Mouse (Mus musculus) myocyte (in vitro differentiated cells): ENCODE data around the gene Mical3. TPM values are rescaled to one million over a fixed set of nuclear protein-coding genes. Genes with fewer than 3 reads are reported as not detected.

Experiments
- H3K27me3 ChIP-seq: one replicate; pipeline ENCODE4 v1.6.1; 2011; ENCODE audit not compliant: control insufficient read depth, insufficient read depth, insufficient read length
- H3K36me3 ChIP-seq: one replicate; pipeline ENCODE4 v1.6.1; 2011; ENCODE audit not compliant: control insufficient read depth, insufficient read depth
- H3K4me2 ChIP-seq: one replicate; pipeline ENCODE4 v1.6.1; 2011; ENCODE audit warnings: low read depth, control low read depth
- H3K4me3 ChIP-seq: one replicate; pipeline ENCODE4 v1.5.1; 2011; ENCODE audit warnings: mild to moderate bottlenecking, control low read depth, moderate library complexity
- H3K79me2 ChIP-seq: one replicate; pipeline ENCODE4 v1.6.1; 2011; ENCODE audit not compliant: control insufficient read depth, insufficient read depth
- H3ac ChIP-seq: one replicate; pipeline ENCODE4 v1.6.1; 2011; ENCODE audit not compliant: control insufficient read depth, insufficient read length
- CEBPB ChIP-seq: IDR thresholded peaks from 2 replicates; pipeline ENCODE4 v1.6.1; 2011; ENCODE audit warnings: mild to moderate bottlenecking, moderate library complexity; ENCODE audit not compliant: poor library complexity, insufficient read depth, severe bottlenecking
- E2F4 ChIP-seq: IDR thresholded peaks from one replicate; pipeline ENCODE4 v1.6.1; 2011; ENCODE audit warnings: mild to moderate bottlenecking, control low read depth, moderate library complexity; ENCODE audit not compliant: insufficient read depth
- MYOD1 ChIP-seq, 3 experiments: IDR thresholded peaks; one replicate each; pipeline ENCODE4 v1.6.1; 2011; ENCODE audit warnings: control low read depth in 2 of 3, low read depth in 2 of 3, mild to moderate bottlenecking in 2 of 3, moderate library complexity in 1 of 3; ENCODE audit not compliant: insufficient read length in 2 of 3, control insufficient read depth in 1 of 3
- MYOG ChIP-seq, 3 experiments: IDR thresholded peaks; one replicate each; pipeline ENCODE4 v1.6.1; 2011; ENCODE audit warnings: control low read depth in 2 of 3, low read depth in 2 of 3, mild to moderate bottlenecking in 2 of 3; ENCODE audit not compliant: insufficient read length in 2 of 3, control insufficient read depth in 1 of 3, insufficient read depth in 1 of 3
- POLR2A ChIP-seq: IDR thresholded peaks from one replicate; pipeline ENCODE4 v1.6.1; 2011; ENCODE audit warnings: low read depth, mild to moderate bottlenecking, control low read depth, moderate library complexity; ENCODE audit not compliant: insufficient read length
- POLR2AphosphoS2 ChIP-seq: IDR thresholded peaks from one replicate; pipeline ENCODE4 v1.6.1; 2011; ENCODE audit warnings: low read depth, control low read depth; ENCODE audit not compliant: insufficient read length
- REST ChIP-seq: IDR thresholded peaks from one replicate; pipeline ENCODE4 v1.6.1; 2011; ENCODE audit warnings: mild to moderate bottlenecking, control low read depth, moderate library complexity; ENCODE audit not compliant: insufficient read depth, insufficient read length
- SRF ChIP-seq: IDR thresholded peaks from one replicate; pipeline ENCODE4 v1.6.1; 2011; ENCODE audit warnings: low read depth; ENCODE audit not compliant: control insufficient read depth, insufficient read length
- TCF12 ChIP-seq: IDR thresholded peaks from one replicate; pipeline ENCODE4 v1.6.1; 2011; ENCODE audit warnings: mild to moderate bottlenecking, control low read depth; ENCODE audit not compliant: poor library complexity, insufficient read depth, severe bottlenecking
- TCF3 ChIP-seq: IDR thresholded peaks from one replicate; pipeline ENCODE4 v1.6.1; 2011; ENCODE audit warnings: low read depth, control low read depth; ENCODE audit not compliant: insufficient read length
- USF1 ChIP-seq: IDR thresholded peaks from one replicate; pipeline ENCODE4 v1.6.1; 2011; ENCODE audit warnings: low read depth, mild to moderate bottlenecking, control low read depth, moderate library complexity
- polyA plus RNA-seq: library from polyadenylated mRNA; unstranded; fragments of >200 nt; fragmentation: generic; extraction: Trizol; gene quantifications from one replicate; pipeline ENCODE4 v1.2.1, GENCODE M21; 2012; ENCODE audit warnings: missing spikeins

The Mical3 gene
- polyA plus RNA-seq, 1 experiment: 17.7 TPM

DNA sequence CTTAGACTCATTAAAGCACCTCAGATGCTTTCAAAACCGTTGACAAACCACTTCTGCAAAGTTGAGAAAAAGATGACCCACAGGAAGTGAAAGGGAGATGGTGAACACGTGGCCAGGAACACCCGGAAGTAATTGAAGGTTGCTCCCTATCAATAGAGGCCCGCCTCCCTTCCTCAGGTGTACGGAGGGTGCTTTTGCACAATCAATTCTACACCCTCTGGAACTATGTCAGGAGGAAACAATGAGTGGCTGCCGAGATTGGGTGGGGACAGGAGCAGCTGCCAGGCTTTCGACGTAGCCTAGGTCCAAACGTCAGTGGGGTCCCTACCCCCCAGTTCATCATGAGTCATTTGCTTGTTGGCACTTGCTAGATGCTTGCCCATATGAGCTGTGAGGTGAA lies 135.3 kb downstream of the Mical3 start:
- Histone ChIP-seq H3K27me3 (no peaks in the 10 kb centered on the region), H3K36me3 (no peaks in the 10 kb centered on the region), H3K4me2 (no peak overlapping the region), H3K4me3 (no peak overlapping the region), H3K79me2 (no peaks in the 10 kb centered on the region), H3ac (no peak overlapping the region)
- TF ChIP-seq MYOG (IDR thresholded peaks at IDR 0.05; ENCODE audit: control insufficient read depth in 1 of 3, insufficient read depth in 1 of 3, insufficient read length in 2 of 3, low read depth in 2 of 3) (peak in 1 of 3 experiments; percentile 11), MYOD1 (IDR thresholded peaks at IDR 0.05; ENCODE audit: control insufficient read depth in 1 of 3, insufficient read length in 2 of 3, low read depth in 2 of 3) (peak in 1 of 3 experiments; percentile 43), E2F4 (no peak)

DNA sequence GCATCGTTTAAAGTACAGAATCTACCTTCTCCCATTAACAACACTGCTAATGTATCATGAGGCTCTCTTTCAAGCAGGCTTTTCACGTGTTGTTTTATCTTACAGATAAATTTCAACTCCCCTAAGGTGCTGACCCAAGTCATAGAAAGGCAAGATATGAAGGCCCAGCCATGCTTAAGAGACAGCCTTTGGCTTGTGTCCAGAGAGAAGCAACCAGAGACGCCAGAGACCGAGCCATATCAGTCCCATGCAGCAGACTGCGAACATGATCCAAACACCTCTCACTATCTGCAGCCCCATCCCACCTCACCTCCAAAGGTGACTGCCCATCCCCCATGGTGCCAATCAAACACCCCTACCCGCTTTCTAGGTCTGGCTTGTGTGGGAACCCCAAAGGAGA lies 138.9 kb downstream of the Mical3 start:
- no peak overlapping the region for H3K4me2 ChIP-seq
- no peak overlapping the region for H3ac ChIP-seq
- H3K27me3 ChIP-seq: no peaks in the 10 kb centered on the region
- H3K4me3 ChIP-seq: no peak overlapping the region
- no peaks in the 10 kb centered on the region for H3K79me2 ChIP-seq
- no peak for TF ChIP-seq POLR2AphosphoS2
- no peak for TF ChIP-seq CEBPB
- TF ChIP-seq REST: no peak
- no peak for TF ChIP-seq E2F4
- TF ChIP-seq USF1: no peak
- TF ChIP-seq SRF: no peak
- H3K36me3 ChIP-seq: no peaks in the 10 kb centered on the region

DNA sequence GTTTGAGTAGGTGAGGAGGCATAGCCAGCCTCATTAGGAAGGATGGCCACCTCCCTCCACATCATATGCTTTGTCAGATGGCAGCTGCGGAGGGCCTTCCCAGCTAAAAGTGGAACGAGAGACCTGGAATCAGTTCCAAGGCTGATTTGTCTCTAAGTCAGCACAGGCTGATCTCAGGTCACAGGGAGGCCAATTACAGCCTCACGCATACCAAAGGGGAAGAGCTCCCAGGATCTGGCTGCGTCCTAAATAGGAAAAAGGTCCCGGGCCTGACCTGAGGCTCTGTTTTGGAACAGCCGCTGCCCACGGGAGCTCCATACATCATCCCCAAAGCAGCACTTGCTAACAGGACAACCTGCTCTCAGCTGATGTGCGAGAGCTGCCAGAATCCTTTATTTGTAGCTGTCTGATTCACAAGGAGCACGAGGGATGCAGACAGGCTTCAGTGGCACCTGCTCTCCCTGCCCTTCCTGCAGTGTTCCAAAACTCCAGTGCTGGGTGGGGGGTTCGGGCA lies 143.2 kb downstream of the Mical3 start:
- Histone ChIP-seq H3K4me2 (peak overlapping the region; percentile 60), H3K4me3 (no peak overlapping the region), H3K79me2 (no peaks in the 10 kb centered on the region), H3ac (no peak overlapping the region), H3K36me3 (no peaks in the 10 kb centered on the region), H3K27me3 (no peaks in the 10 kb centered on the region)
- no peak for TF ChIP-seq POLR2AphosphoS2
- TF ChIP-seq REST: no peak
- peak in 2 of 3 experiments; percentile 76 for TF ChIP-seq MYOG (IDR thresholded peaks at IDR 0.05; ENCODE audit: control insufficient read depth in 1 of 3, insufficient read depth in 1 of 3, insufficient read length in 2 of 3, low read depth in 2 of 3)
- no peak for TF ChIP-seq POLR2A
- peak in 2 of 3 experiments; percentile 65 to 86 for TF ChIP-seq MYOD1 (IDR thresholded peaks at IDR 0.05; ENCODE audit: control insufficient read depth in 1 of 3, insufficient read length in 2 of 3, low read depth in 2 of 3)
- TF ChIP-seq TCF3: no peak
- TF ChIP-seq SRF: peak; percentile 54
- no peak for TF ChIP-seq USF1
- peak; percentile 38 for TF ChIP-seq TCF12

DNA sequence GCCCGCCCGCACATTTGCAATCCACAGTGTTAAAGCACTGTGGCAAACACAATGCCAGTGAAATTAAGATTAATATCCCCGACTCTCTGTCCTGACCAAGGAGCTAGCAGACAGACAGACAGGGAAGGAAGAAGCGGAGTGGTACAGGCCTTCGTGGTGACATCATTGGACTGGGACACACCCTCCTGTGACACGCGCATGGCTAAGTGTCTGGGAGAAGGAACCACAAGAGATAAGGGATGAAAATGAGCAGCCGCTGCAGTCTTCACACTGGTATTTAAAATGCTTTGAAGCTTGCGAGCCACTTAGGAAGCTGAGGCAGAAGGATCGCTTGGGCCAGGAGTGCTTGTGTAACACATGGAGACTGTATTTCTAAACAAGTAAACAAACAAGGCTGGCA lies 143.6 kb downstream of the Mical3 start:
- TF ChIP-seq E2F4 (no peak), TCF3 (no peak), MYOG (IDR thresholded peaks at IDR 0.05; ENCODE audit: control insufficient read depth in 1 of 3, insufficient read depth in 1 of 3, insufficient read length in 2 of 3, low read depth in 2 of 3) (no peak), USF1 (no peak), POLR2A (no peak), SRF (no peak)
- Histone ChIP-seq H3K36me3 (no peaks in the 10 kb centered on the region), H3K4me2 (peak overlapping the region; percentile 60)

DNA sequence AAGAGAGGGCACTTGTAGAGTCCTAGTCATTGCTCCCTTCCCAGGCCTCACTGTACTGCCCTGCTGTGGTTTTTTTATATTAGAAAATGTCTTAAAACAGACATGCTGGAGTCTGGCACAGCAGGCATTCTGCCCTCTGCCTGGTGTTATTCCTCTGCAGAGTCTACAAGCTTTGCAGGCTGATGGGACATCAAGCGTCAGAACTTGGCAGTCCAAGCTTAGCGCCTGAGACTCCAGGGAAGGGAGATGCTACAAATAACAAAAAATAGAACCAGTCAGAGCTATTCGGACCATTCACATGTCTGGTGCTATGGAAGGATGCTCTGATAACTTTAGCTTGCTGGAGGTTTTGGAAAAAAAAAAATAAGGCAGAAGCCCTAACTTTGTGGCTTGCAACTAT lies 144.6 kb downstream of the Mical3 start:
- H3K79me2 ChIP-seq: no peaks in the 10 kb centered on the region
- H3K36me3 ChIP-seq: no peaks in the 10 kb centered on the region
- no peaks in the 10 kb centered on the region for H3K27me3 ChIP-seq
- H3K4me2 ChIP-seq: no peak overlapping the region
- no peak overlapping the region for H3K4me3 ChIP-seq
- TF ChIP-seq E2F4 (no peak), MYOG (IDR thresholded peaks at IDR 0.05; ENCODE audit: control insufficient read depth in 1 of 3, insufficient read depth in 1 of 3, insufficient read length in 2 of 3, low read depth in 2 of 3) (no peak), POLR2AphosphoS2 (no peak)
- H3ac ChIP-seq: no peak overlapping the region

More for the DNA sequence above, 143.6 kb downstream of the Mical3 start:
- Histone ChIP-seq H3K27me3 (no peaks in the 10 kb centered on the region), H3ac (no peak overlapping the region), H3K4me3 (no peak overlapping the region), H3K79me2 (no peaks in the 10 kb centered on the region)

DNA sequence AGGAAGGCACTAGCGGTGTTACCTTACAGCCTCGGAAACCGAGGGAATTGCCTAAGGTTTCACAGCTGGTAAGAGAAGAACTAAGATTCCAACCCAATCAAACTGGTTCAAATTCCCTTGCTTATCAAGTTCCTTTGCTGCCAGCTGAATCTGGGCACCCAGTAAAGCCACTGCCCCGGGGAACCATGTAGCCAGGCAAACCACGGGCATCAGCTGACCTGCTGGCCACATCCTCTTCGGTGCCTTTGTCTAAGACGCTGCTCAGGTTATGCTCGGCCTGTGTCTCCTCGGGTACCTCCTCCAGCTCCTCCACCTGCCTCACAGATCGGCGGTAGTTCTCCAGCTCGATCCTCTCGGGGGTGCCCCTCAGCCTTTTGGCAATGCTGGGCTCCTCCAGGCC lies 148.5 kb downstream of the Mical3 start:
- Histone ChIP-seq H3K36me3 (no peaks in the 10 kb centered on the region), H3K27me3 (no peaks in the 10 kb centered on the region), H3K4me2 (no peak overlapping the region), H3K4me3 (no peak overlapping the region), H3ac (no peak overlapping the region), H3K79me2 (no peaks in the 10 kb centered on the region)
- TF ChIP-seq MYOG (IDR thresholded peaks at IDR 0.05; ENCODE audit: control insufficient read depth in 1 of 3, insufficient read depth in 1 of 3, insufficient read length in 2 of 3, low read depth in 2 of 3) (no peak), MYOD1 (IDR thresholded peaks at IDR 0.05; ENCODE audit: control insufficient read depth in 1 of 3, insufficient read length in 2 of 3, low read depth in 2 of 3) (no peak), SRF (no peak)
